Comparison of ENCODE assay signal across 13 mouse cellular contexts in the genomic region with DNA sequence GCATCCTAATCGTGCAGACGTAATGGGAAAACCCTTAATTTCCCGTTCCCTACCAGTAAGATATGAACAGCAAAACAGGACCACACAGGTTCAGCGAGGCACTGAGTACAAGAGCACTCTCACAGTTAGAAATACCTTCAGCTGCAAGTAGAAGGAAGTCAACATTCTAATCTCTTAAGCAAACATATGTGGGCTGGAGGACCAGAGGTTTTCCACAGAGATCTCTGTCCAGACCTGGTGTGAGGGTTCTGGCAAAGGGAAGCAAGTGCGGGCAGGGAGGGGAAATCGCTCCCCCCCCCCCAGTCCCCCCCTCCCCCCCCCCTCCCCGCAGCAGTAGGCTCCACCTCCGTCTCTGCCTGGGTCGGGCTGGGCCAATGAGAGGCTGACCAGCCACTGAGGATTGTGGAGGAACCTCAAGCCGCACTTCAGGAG.
DNase-seq lines count a peak whose midpoint lies in the region; ATAC-seq and TF ChIP-seq lines count a peak whose summit lies in the region.
"Had no signal": no experiment of that assay in that cellular context is flagged by ENCODE, and none has a peak within 500 bp of the region (broad histone marks: within the 10 kb centered on the region; RNA-seq: fewer than 3 reads in every experiment).

No protein-coding gene starts in this region.

- H3K27me3 ChIP-seq in heart, embryonic 15.5 days, result no peaks in the 10 kb centered on the region
- H3K27me3 ChIP-seq in intestine, embryonic 15.5 days (replicated peaks), result no peaks in the 10 kb centered on the region
- no peaks in the 10 kb centered on the region for H3K27me3 ChIP-seq in stomach, embryonic 16.5 days (ENCODE audit: control insufficient read depth, insufficient read depth, low read length)
- no peaks in the 10 kb centered on the region for H3K27me3 ChIP-seq in neural tube, embryonic 15.5 days (replicated peaks)
- H3K27me3 ChIP-seq: limb, embryonic 15.5 days had no signal

- no peaks in the 10 kb centered on the region for H3K36me3 ChIP-seq in heart, embryonic 15.5 days
- no peaks in the 10 kb centered on the region for H3K36me3 ChIP-seq in intestine, embryonic 15.5 days
- H3K36me3 ChIP-seq in stomach, embryonic 16.5 days (ENCODE audit: control insufficient read depth, insufficient read depth, low read length), result no peaks in the 10 kb centered on the region
- no peaks in the 10 kb centered on the region for H3K36me3 ChIP-seq in neural tube, embryonic 15.5 days
- H3K36me3 ChIP-seq: forebrain, embryonic 10.5 days; limb, embryonic 15.5 days had no signal

- H3K4me3 ChIP-seq in heart, embryonic 15.5 days, result no peak overlapping the region
- no peak overlapping the region for H3K4me3 ChIP-seq in intestine, embryonic 15.5 days (replicated peaks)
- no peak overlapping the region for H3K4me3 ChIP-seq in lung, adult 2 months (replicated peaks; ENCODE audit: extremely low read depth, low read depth, low read length)
- H3K4me3 ChIP-seq in stomach, embryonic 16.5 days (replicated peaks; ENCODE audit: low read length), result no peak overlapping the region
- H3K4me3 ChIP-seq in neural tube, embryonic 15.5 days (replicated peaks), result no peak overlapping the region
- H3K4me3 ChIP-seq in gastrocnemius, adult 2 months, result no peak overlapping the region
- H3K4me3 ChIP-seq: forebrain, embryonic 10.5 days; limb, embryonic 15.5 days had no signal

- no peaks in the 10 kb centered on the region for H3K4me1 ChIP-seq in heart, embryonic 15.5 days (replicated peaks)
- H3K4me1 ChIP-seq in intestine, embryonic 15.5 days (replicated peaks), result no peaks in the 10 kb centered on the region
- no peaks in the 10 kb centered on the region for H3K4me1 ChIP-seq in lung, adult 2 months (ENCODE audit: control insufficient read depth, insufficient read depth, low read length)
- H3K4me1 ChIP-seq in stomach, embryonic 16.5 days (ENCODE audit: control insufficient read depth, insufficient read depth, low read length), result no peaks in the 10 kb centered on the region
- H3K4me1 ChIP-seq in neural tube, embryonic 15.5 days, result no peaks in the 10 kb centered on the region
- H3K4me1 ChIP-seq: limb, embryonic 15.5 days had no signal

- ATAC-seq in heart, embryonic 15.5 days (replicated peaks; ENCODE audit: insufficient number of reproducible peaks, insufficient read depth, low FRiP score, low read depth), result peak; percentile 79
- ATAC-seq in intestine, embryonic 15.5 days, result peak; percentile 83
- ATAC-seq in stomach, embryonic 16.5 days (ENCODE audit: insufficient read depth, low FRiP score), result peak; percentile 90
- ATAC-seq in neural tube, embryonic 15.5 days (ENCODE audit: low FRiP score), result no peak
- ATAC-seq: midbrain, embryonic 16.5 days had no signal

- H3K4me2 ChIP-seq in heart, embryonic 15.5 days, result 0 out of 2 replicates have a peak overlapping the region, but pooled peaks have one; percentile 13
- no peak overlapping the region for H3K4me2 ChIP-seq in intestine, embryonic 15.5 days (replicated peaks)
- peak overlapping the region; percentile 24; the same call in 1 of the 2 replicates for H3K4me2 ChIP-seq in stomach, embryonic 16.5 days (ENCODE audit: low read depth, low read length)
- no peak overlapping the region for H3K4me2 ChIP-seq in neural tube, embryonic 15.5 days
- H3K4me2 ChIP-seq: limb, embryonic 15.5 days had no signal

- WGBS in heart, embryonic 15.5 days, result 33% methylated on average over 9 of the region's 10 CpGs
- WGBS in intestine, embryonic 15.5 days, result 35% methylated on average over 9 of the region's 10 CpGs
- WGBS in lung, adult 2 months, result 25% methylated on average over 10 of the region's 10 CpGs
- WGBS in stomach, embryonic 16.5 days, result 44% methylated on average over 7 of the region's 10 CpGs
- WGBS in neural tube, embryonic 15.5 days, result 62% methylated on average over 9 of the region's 10 CpGs

- no peak for TF ChIP-seq CTCF in lung, adult 2 months (IDR thresholded peaks at IDR 0.05; ENCODE audit: insufficient read depth, low read length)
- TF ChIP-seq CTCF in gastrocnemius, adult 2 months (IDR thresholded peaks at IDR 0.05), result no peak

- H3K9me3 ChIP-seq in heart, embryonic 15.5 days (replicated peaks), result no peaks in the 10 kb centered on the region
- H3K9me3 ChIP-seq in intestine, embryonic 15.5 days, result no peaks in the 10 kb centered on the region
- no peaks in the 10 kb centered on the region for H3K9me3 ChIP-seq in stomach, embryonic 16.5 days (replicated peaks; ENCODE audit: control insufficient read depth, low read length)
- no peaks in the 10 kb centered on the region for H3K9me3 ChIP-seq in neural tube, embryonic 15.5 days (replicated peaks)
- H3K9me3 ChIP-seq: forebrain, embryonic 10.5 days; limb, embryonic 15.5 days had no signal

- intact Hi-C loops in heart, postnatal 25 days (cut with DNase I), result no loop called here
- intact Hi-C loops in gastrocnemius, adult 2 months (cut with DNase I), result loop anchor here (10.0 kb wide), 1 partner anchor 383 kb away; no protein-coding TSS in a partner anchor

- no peak overlapping the region for H3K27ac ChIP-seq in heart, embryonic 15.5 days
- H3K27ac ChIP-seq in intestine, embryonic 15.5 days, result no peak overlapping the region
- H3K27ac ChIP-seq in stomach, embryonic 16.5 days (ENCODE audit: low read length), result no peak overlapping the region
- no peak overlapping the region for H3K27ac ChIP-seq in neural tube, embryonic 15.5 days (replicated peaks)
- no peak overlapping the region for H3K27ac ChIP-seq in gastrocnemius, adult 2 months
- H3K27ac ChIP-seq: forebrain, embryonic 10.5 days; limb, embryonic 15.5 days had no signal

- DNase-seq in heart, postnatal 25 days (ENCODE audit: low spot score), result no peak
- peak; percentile 20 for DNase-seq in lung, adult 2 months
- DNase-seq in gastrocnemius, adult 2 months, result no peak
- DNase-seq: adrenal gland, postnatal 10 days; gastrocnemius, postnatal 25 days; right cerebral cortex, postnatal 4 days had no signal

- no peak overlapping the region for H3K9ac ChIP-seq in heart, embryonic 15.5 days
- no peak overlapping the region for H3K9ac ChIP-seq in intestine, embryonic 15.5 days
- H3K9ac ChIP-seq in stomach, embryonic 16.5 days (ENCODE audit: low read length), result no peak overlapping the region
- no peak overlapping the region for H3K9ac ChIP-seq in neural tube, embryonic 15.5 days (replicated peaks)
- H3K9ac ChIP-seq: limb, embryonic 15.5 days had no signal

- TF ChIP-seq POLR2A in lung, adult 2 months (IDR thresholded peaks at IDR 0.05; ENCODE audit: borderline replicate concordance, extremely low read depth, low read depth, low read length), result no peak

Comparison
In these comparisons a context has a peak if more than half of its experiments do, and no peak if none do; other contexts are left out.
1. H3K4me2 ChIP-seq: peak in heart, embryonic 15.5 days (single experiment) and stomach, embryonic 16.5 days (single experiment); none in intestine, embryonic 15.5 days (single experiment) and neural tube, embryonic 15.5 days (single experiment).